Mouse (Mus musculus) stomach, embryonic 15.5 days (tissue): ENCODE measurements around the gene Vasn. TPM values are rescaled to one million over a fixed set of nuclear protein-coding genes. Genes with fewer than 3 reads are reported as not detected.
A peak's percentile ranks its signal among the peaks of the same experiment; 100 is the strongest.

ENCODE experiments used
- ATAC-seq: fragments of 200-750 bp; cut with Nextera tagmentation; 2 replicates; pipeline ENCODE4 v1.8.0; 2017; ENCODE audit warnings: low read depth, moderate number of reproducible peaks, moderate TSS enrichment; ENCODE audit not compliant: insufficient read depth, low FRiP score
- H3K27ac ChIP-seq: fragments of 300-500 bp; sonication (generic); 2 replicates; pipeline ENCODE4 v1.5.1; 2015; ENCODE audit warnings: mild to moderate bottlenecking, inconsistent platforms
- H3K27me3 ChIP-seq: fragments of 300-500 bp; sonication (generic); replicated peaks from 2 replicates; pipeline ENCODE4 v1.6.1; 2015; ENCODE audit warnings: inconsistent platforms
- H3K36me3 ChIP-seq: fragments of 300-500 bp; sonication (generic); 2 replicates; pipeline ENCODE4 v1.6.1; 2015; ENCODE audit warnings: inconsistent platforms
- H3K4me1 ChIP-seq: fragments of 300-500 bp; sonication (generic); 2 replicates; pipeline ENCODE4 v1.6.1; 2015; ENCODE audit warnings: inconsistent platforms
- H3K4me2 ChIP-seq: fragments of 300-500 bp; sonication (generic); 2 replicates; pipeline ENCODE4 v1.6.1; 2015; ENCODE audit warnings: mild to moderate bottlenecking, inconsistent platforms
- H3K4me3 ChIP-seq: fragments of 300-500 bp; sonication (generic); replicated peaks from 2 replicates; pipeline ENCODE4 v1.5.1; 2015; ENCODE audit warnings: inconsistent platforms
- H3K9ac ChIP-seq: fragments of 300-500 bp; sonication (generic); 2 replicates; pipeline ENCODE4 v1.6.1; 2015; ENCODE audit warnings: inconsistent platforms
- H3K9me3 ChIP-seq: fragments of 300-500 bp; sonication (generic); 2 replicates; pipeline ENCODE4 v1.6.1; 2016; ENCODE audit warnings: inconsistent platforms
- WGBS: fragments of 180-500 bp; shearing (Covaris S2); methylation state at CpG from one replicate; pipeline ENCODE4 v1.1.7; 2015; 5-methylcytosine and 5-hydroxymethylcytosine counted together
- polyA plus RNA-seq: library from polyadenylated mRNA; unstranded; fragments of >200 nt; fragmentation: Nextera tagmentation; extraction: Ambion mirVana; gene quantifications from 2 replicates; pipeline ENCODE4 v1.2.1, GENCODE M21; 2015

Gene Vasn
- polyA plus RNA-seq, 1 experiment from 2014 or later: 17.2 TPM

GRCm38 (mm10) chr16:4608532-4609059 lies 31.1 kb upstream of the Vasn start:
- no peak overlapping the region for H3K4me3 ChIP-seq
- no peak overlapping the region for H3K27ac ChIP-seq
- WGBS: 75% methylated on average over 19 of the region's 19 CpGs
- H3K4me2 ChIP-seq: no peak overlapping the region
- H3K9me3 ChIP-seq: no peaks in the 10 kb centered on the region
- no peaks in the 10 kb centered on the region for H3K27me3 ChIP-seq
- H3K4me1 ChIP-seq: peaks cover 49% of the 10 kb centered on the region
- no peak for ATAC-seq
- no peak overlapping the region for H3K9ac ChIP-seq
- H3K36me3 ChIP-seq: peaks cover 28% of the 10 kb centered on the region

GRCm38 (mm10) chr16:4611193-4611592 lies 28.5 kb upstream of the Vasn start:
- Histone ChIP-seq H3K27me3 (no peaks in the 10 kb centered on the region), H3K9me3 (no peaks in the 10 kb centered on the region), H3K4me1 (peaks cover 23% of the 10 kb centered on the region), H3K4me3 (no peak overlapping the region), H3K36me3 (peaks cover 43% of the 10 kb centered on the region), H3K4me2 (no peak overlapping the region), H3K9ac (no peak overlapping the region), H3K27ac (no peak overlapping the region)
- ATAC-seq: no peak
- 92% methylated on average over 5 of the region's 5 CpGs for WGBS

- peaks cover 44% of the 10 kb centered on the region for H3K36me3 ChIP-seq
- no peak overlapping the region for H3K27ac ChIP-seq
- no peak for ATAC-seq
- H3K27me3 ChIP-seq: no peaks in the 10 kb centered on the region
- no peaks in the 10 kb centered on the region for H3K9me3 ChIP-seq
- 91% methylated on average over 7 of the region's 7 CpGs for WGBS
- H3K4me1 ChIP-seq: peaks cover 18% of the 10 kb centered on the region
- H3K9ac ChIP-seq: no peak overlapping the region
- no peak overlapping the region for H3K4me3 ChIP-seq
- H3K4me2 ChIP-seq: no peak overlapping the region
These were observed 28.1 kb upstream of the Vasn start for GRCm38 (mm10) chr16:4611676-4612075.

GRCm38 (mm10) chr16:4613736-4614135 lies 26.0 kb upstream of the Vasn start:
- H3K27ac ChIP-seq: no peak overlapping the region
- H3K4me2 ChIP-seq: no peak overlapping the region
- no peak overlapping the region for H3K4me3 ChIP-seq
- no peaks in the 10 kb centered on the region for H3K9me3 ChIP-seq
- no peak for ATAC-seq
- no peak overlapping the region for H3K9ac ChIP-seq
- H3K27me3 ChIP-seq: no peaks in the 10 kb centered on the region
- 89% methylated on average over 9 of the region's 9 CpGs for WGBS
- H3K4me1 ChIP-seq: no peaks in the 10 kb centered on the region
- peaks cover 40% of the 10 kb centered on the region for H3K36me3 ChIP-seq

- no peak overlapping the region for H3K9ac ChIP-seq
- H3K36me3 ChIP-seq: peaks cover 37% of the 10 kb centered on the region
- 90% methylated on average over 3 of the region's 3 CpGs for WGBS
- H3K4me3 ChIP-seq: no peak overlapping the region
- H3K27ac ChIP-seq: no peak overlapping the region
- no peaks in the 10 kb centered on the region for H3K9me3 ChIP-seq
- no peak for ATAC-seq
- no peaks in the 10 kb centered on the region for H3K4me1 ChIP-seq
- H3K4me2 ChIP-seq: no peak overlapping the region
- H3K27me3 ChIP-seq: no peaks in the 10 kb centered on the region
These were observed 25.1 kb upstream of the Vasn start for GRCm38 (mm10) chr16:4614639-4615038.

- peaks cover 35% of the 10 kb centered on the region for H3K36me3 ChIP-seq
- no peak overlapping the region for H3K9ac ChIP-seq
- no peak overlapping the region for H3K27ac ChIP-seq
- no peaks in the 10 kb centered on the region for H3K9me3 ChIP-seq
- H3K4me1 ChIP-seq: no peaks in the 10 kb centered on the region
- no peak overlapping the region for H3K4me3 ChIP-seq
- no peak for ATAC-seq
- H3K27me3 ChIP-seq: no peaks in the 10 kb centered on the region
- H3K4me2 ChIP-seq: no peak overlapping the region
- 75% methylated on average over 1 of the region's 1 CpGs for WGBS
These were observed 24.4 kb upstream of the Vasn start for GRCm38 (mm10) chr16:4615297-4615696.

- Histone ChIP-seq H3K4me3 (no peak overlapping the region), H3K9ac (no peak overlapping the region), H3K27ac (no peak overlapping the region), H3K36me3 (peaks cover 26% of the 10 kb centered on the region), H3K27me3 (no peaks in the 10 kb centered on the region), H3K9me3 (no peaks in the 10 kb centered on the region), H3K4me1 (no peaks in the 10 kb centered on the region), H3K4me2 (no peak overlapping the region)
- 77% methylated on average over 4 of the region's 4 CpGs for WGBS
- ATAC-seq: no peak
These were observed 22.9 kb upstream of the Vasn start for GRCm38 (mm10) chr16:4616829-4617228.

- Histone ChIP-seq H3K36me3 (no peaks in the 10 kb centered on the region), H3K27ac (peak overlapping the region; percentile 86), H3K4me1 (peaks cover 15% of the 10 kb centered on the region), H3K4me3 (peak overlapping the region; percentile 76), H3K4me2 (peak overlapping the region; percentile 73), H3K9ac (peak overlapping the region; percentile 42; the same call in 1 of the 2 replicates), H3K27me3 (no peaks in the 10 kb centered on the region), H3K9me3 (no peaks in the 10 kb centered on the region)
- no peak for ATAC-seq
- 12% methylated on average over 9 of the region's 9 CpGs for WGBS
These were observed 15.7 kb upstream of the Vasn start for GRCm38 (mm10) chr16:4624074-4624473.

- Histone ChIP-seq H3K9ac (peak within 1 kb of the TSS; percentile 42), H3K36me3 (no peaks in the 10 kb centered on the region), H3K4me3 (peak within 1 kb of the TSS; percentile 76), H3K4me1 (peaks cover 15% of the 10 kb centered on the region), H3K27ac (peak within 1 kb of the TSS; percentile 86), H3K4me2 (peak within 1 kb of the TSS; percentile 73), H3K27me3 (no peaks in the 10 kb centered on the region), H3K9me3 (no peaks in the 10 kb centered on the region)
- WGBS: under 1% methylated on average over 56 of the region's 56 CpGs
- peak; percentile 93 for ATAC-seq
These were observed 15.1 kb upstream of the Vasn start, which contains the start of gene Pam16 for GRCm38 (mm10) chr16:4624481-4625110. Gene Pam16, minus strand, starts transcription at chr16:4624988.

GRCm38 (mm10) chr16:4627105-4627504 lies 12.6 kb upstream of the Vasn start:
- Histone ChIP-seq H3K4me1 (peaks cover 15% of the 10 kb centered on the region), H3K4me2 (no peak overlapping the region), H3K9me3 (no peaks in the 10 kb centered on the region), H3K27me3 (no peaks in the 10 kb centered on the region), H3K27ac (no peak overlapping the region), H3K9ac (no peak overlapping the region), H3K36me3 (no peaks in the 10 kb centered on the region), H3K4me3 (no peak overlapping the region)
- 71% methylated on average over 6 of the region's 6 CpGs for WGBS
- ATAC-seq: no peak

GRCm38 (mm10) chr16:4628898-4629419 lies 10.8 kb upstream of the Vasn start:
- H3K27ac ChIP-seq: no peak overlapping the region
- ATAC-seq: no peak
- no peak overlapping the region for H3K4me3 ChIP-seq
- H3K27me3 ChIP-seq: no peaks in the 10 kb centered on the region
- no peaks in the 10 kb centered on the region for H3K9me3 ChIP-seq
- H3K9ac ChIP-seq: no peak overlapping the region
- H3K36me3 ChIP-seq: 0 out of 2 replicates have a peak, but pooled peaks cover 2% of the 10 kb centered on the region
- WGBS: 88% methylated on average over 9 of the region's 9 CpGs
- peaks cover 4% of the 10 kb centered on the region; the same call in 1 of the 2 replicates for H3K4me1 ChIP-seq
- no peak overlapping the region for H3K4me2 ChIP-seq

- no peak overlapping the region for H3K27ac ChIP-seq
- H3K4me3 ChIP-seq: no peak overlapping the region
These were observed 9.8 kb upstream of the Vasn start for GRCm38 (mm10) chr16:4629950-4630349.

More at GRCm38 (mm10) chr16:4629950-4630349, 9.8 kb upstream of the Vasn start:
- Histone ChIP-seq H3K4me1 (peaks cover 4% of the 10 kb centered on the region; the same call in 1 of the 2 replicates), H3K36me3 (0 out of 2 replicates have a peak, but pooled peaks cover 2% of the 10 kb centered on the region), H3K9ac (no peak overlapping the region), H3K9me3 (no peaks in the 10 kb centered on the region), H3K4me2 (no peak overlapping the region), H3K27me3 (no peaks in the 10 kb centered on the region)
- no peak for ATAC-seq
- 19% methylated on average over 6 of the region's 6 CpGs for WGBS
